Mouse (Mus musculus): ENCODE measurements around the gene Sh3bp1. TPM values are rescaled to one million over a fixed set of nuclear protein-coding genes. Genes with fewer than 3 reads are reported as not detected.

Gene Sh3bp1
- total and polyA plus RNA-seq, 2 experiments from 2014 or later, result 3.3 to 6.4 TPM

DNA sequence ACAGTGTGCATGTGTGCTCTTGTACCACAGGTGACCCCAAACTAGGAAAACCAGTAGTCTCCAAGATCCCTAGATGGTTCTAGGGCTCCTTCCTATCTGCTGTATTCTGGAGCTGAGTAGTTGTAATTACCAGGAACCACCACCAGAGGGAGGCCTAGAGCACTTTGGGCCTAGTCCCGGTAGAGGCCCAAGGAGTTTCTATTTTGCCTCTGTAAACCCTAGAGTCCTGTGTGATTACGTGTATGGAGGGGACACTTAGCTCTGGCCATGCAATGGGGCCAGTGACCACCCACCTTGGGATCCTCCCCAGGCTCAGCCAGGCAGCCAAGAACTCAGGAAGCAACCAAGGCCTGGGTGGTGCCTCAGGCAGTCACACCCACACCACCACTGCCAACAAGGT lies 3.7 kb downstream of the Sh3bp1 start:
- Histone ChIP-seq H3K9ac (no peak overlapping the region), H3K36me3 (ENCODE audit: insufficient read depth) (no peaks in the 10 kb centered on the region; the same call in 1 of the 2 replicates), H3K4me2 (ENCODE audit: low read depth) (no peak overlapping the region), H3K9me3 (ENCODE audit: low read length) (no peaks in the 10 kb centered on the region), H3K27ac (ENCODE audit: low read depth, low read length) (no peak overlapping the region), H3K4me1 (ENCODE audit: insufficient read depth) (no peaks in the 10 kb centered on the region), H3K4me3 (ENCODE audit: low read depth, low read length) (no peak overlapping the region), H3K27me3 (ENCODE audit: insufficient read depth, low read length) (0 out of 2 replicates have a peak, but pooled peaks cover 4% of the 10 kb centered on the region)
- ATAC-seq (peak; percentile 72), DNase-seq (peak; percentile 87)
- peak; percentile 92 for TF ChIP-seq CTCF (IDR thresholded peaks at IDR 0.05; ENCODE audit: low read depth)
- 6% methylated on average over 2 of the region's 2 CpGs for WGBS

DNA sequence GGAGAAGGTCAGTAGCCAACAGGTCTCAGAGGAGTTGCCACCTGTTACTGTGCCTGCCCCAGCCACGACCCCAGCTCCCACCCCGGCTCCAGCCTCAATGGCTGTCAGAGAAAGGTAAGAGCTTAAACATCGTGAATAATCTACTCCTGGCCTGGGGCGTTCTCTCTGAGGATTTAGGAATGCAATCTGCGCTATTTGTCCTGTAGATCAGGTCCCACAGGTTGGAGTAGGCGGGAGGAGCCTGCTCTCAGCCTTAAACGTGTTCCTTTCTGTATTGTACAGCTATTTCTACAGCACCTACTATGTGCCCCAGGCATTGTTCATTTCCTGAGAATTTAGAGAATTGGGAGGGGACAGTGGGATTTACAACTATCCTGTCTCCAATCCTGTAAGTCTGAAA lies 8.8 kb downstream of the Sh3bp1 start:
- no peak for ATAC-seq
- H3K27me3 ChIP-seq (ENCODE audit: insufficient read depth, low read length), result no peaks in the 10 kb centered on the region
- no peak overlapping the region for H3K4me2 ChIP-seq (ENCODE audit: low read depth)
- no peaks in the 10 kb centered on the region for H3K9me3 ChIP-seq (ENCODE audit: low read length)
- no peak overlapping the region for H3K27ac ChIP-seq (ENCODE audit: low read depth, low read length)
- H3K4me1 ChIP-seq (ENCODE audit: insufficient read depth), result peaks cover 5% of the 10 kb centered on the region; the same call in 1 of the 2 replicates
- no peaks in the 10 kb centered on the region; the same call in 1 of the 2 replicates for H3K36me3 ChIP-seq (ENCODE audit: insufficient read depth)
- H3K4me3 ChIP-seq (ENCODE audit: low read depth, low read length), result no peak overlapping the region
- no peak for DNase-seq
- no peak overlapping the region for H3K9ac ChIP-seq
- TF ChIP-seq CTCF (IDR thresholded peaks at IDR 0.05; ENCODE audit: low read depth), result no peak
- 79% methylated on average over 7 of the region's 7 CpGs for WGBS

DNA sequence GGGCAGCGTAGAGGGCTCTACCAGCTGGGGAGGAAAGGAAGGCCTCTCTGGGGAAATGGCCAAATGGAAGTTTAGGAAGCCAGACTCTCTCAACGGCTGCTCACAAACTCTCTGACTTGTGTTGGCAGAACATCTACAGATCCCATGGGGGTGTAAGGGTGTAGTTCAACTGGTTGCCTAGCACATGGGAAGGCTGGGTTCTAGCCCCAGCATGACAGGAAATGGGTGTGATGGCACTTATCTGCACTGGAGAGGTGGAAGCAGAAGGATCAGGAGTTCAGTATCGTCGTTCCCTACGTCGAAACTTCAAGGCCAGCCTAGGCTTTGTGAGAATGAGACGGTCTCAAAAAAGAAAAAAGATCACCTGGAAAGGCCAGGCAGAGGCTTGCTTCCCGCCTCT lies 9.4 kb downstream of the Sh3bp1 start:
- Histone ChIP-seq H3K4me3 (ENCODE audit: low read depth, low read length) (no peak overlapping the region), H3K27ac (ENCODE audit: low read depth, low read length) (no peak overlapping the region), H3K27me3 (ENCODE audit: insufficient read depth, low read length) (no peaks in the 10 kb centered on the region), H3K4me2 (ENCODE audit: low read depth) (no peak overlapping the region), H3K36me3 (ENCODE audit: insufficient read depth) (no peaks in the 10 kb centered on the region; the same call in 1 of the 2 replicates), H3K9me3 (ENCODE audit: low read length) (no peaks in the 10 kb centered on the region), H3K4me1 (ENCODE audit: insufficient read depth) (peaks cover 5% of the 10 kb centered on the region; the same call in 1 of the 2 replicates), H3K9ac (no peak overlapping the region)
- ATAC-seq, result no peak
- 89% methylated on average over 8 of the region's 8 CpGs for WGBS
- no peak for TF ChIP-seq CTCF (IDR thresholded peaks at IDR 0.05; ENCODE audit: low read depth)
- DNase-seq, result no peak

DNA sequence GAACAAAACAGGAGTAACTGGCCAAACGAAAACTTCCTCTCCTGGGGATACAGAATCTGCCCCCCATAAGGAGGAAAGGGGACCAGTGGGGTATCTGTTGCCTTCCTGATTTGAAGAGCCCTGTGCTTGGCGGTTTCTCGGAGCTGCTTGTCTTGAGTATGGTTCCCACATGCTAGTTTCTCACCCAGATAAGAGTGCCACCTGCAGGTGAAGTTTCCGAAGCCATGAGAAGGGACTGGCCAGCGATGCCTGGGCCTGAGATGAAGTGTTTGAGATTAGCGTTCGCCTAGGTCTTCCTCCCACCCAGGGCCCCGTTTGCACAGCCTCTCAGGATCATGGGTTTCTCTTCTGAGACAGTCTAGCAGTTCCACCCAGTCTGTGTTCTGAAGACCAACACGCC lies 12.5 kb downstream of the Sh3bp1 start:
- TF ChIP-seq CTCF (IDR thresholded peaks at IDR 0.05; ENCODE audit: low read depth), result peak; percentile 61
- DNase-seq (peak; percentile 30), ATAC-seq (no peak)
- Histone ChIP-seq H3K27me3 (ENCODE audit: insufficient read depth, low read length) (no peaks in the 10 kb centered on the region), H3K27ac (ENCODE audit: low read depth, low read length) (no peak overlapping the region), H3K4me3 (ENCODE audit: low read depth, low read length) (no peak overlapping the region), H3K36me3 (ENCODE audit: insufficient read depth) (no peaks in the 10 kb centered on the region; the same call in 1 of the 2 replicates), H3K9ac (no peak overlapping the region), H3K4me2 (ENCODE audit: low read depth) (no peak overlapping the region), H3K9me3 (ENCODE audit: low read length) (no peaks in the 10 kb centered on the region), H3K4me1 (ENCODE audit: insufficient read depth) (peaks cover 25% of the 10 kb centered on the region)
- WGBS, result 29% methylated on average over 9 of the region's 9 CpGs

DNA sequence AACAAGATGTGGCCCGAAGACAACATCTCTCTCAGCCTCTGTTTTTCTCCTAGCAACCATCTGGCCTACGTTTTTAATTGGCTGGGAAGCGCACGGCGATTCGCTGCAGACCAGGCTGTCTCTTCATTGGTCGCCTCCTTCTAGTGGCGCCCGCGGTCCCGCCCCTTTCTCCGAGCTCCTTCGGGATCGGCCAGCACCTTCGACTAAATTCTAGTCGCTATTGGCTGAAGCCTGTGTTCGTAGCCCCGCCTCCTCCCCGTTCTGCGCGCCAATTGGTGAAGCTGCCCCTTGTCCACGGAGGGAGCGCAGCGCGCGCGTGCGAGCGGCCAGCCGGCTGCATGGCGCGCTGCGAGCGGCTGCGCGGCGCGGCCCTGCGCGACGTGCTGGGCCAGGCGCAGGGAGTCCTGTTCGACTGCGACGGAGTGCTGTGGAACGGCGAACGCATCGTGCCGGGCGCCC lies 14.1 kb downstream of the Sh3bp1 start, which contains the start of gene Pdxp:
Gene Pdxp, plus strand, starts transcription at position 288 of the 459 bp plus-strand sequence.
- peak; percentile 96 for ATAC-seq
- H3K4me3 ChIP-seq (ENCODE audit: low read depth, low read length), result peak within 1 kb of the TSS; percentile 72
- peak within 1 kb of the TSS; percentile 98 for H3K27ac ChIP-seq (ENCODE audit: low read depth, low read length)
- H3K9ac ChIP-seq, result peak within 1 kb of the TSS; percentile 83
- no peaks in the 10 kb centered on the region for H3K27me3 ChIP-seq (ENCODE audit: insufficient read depth, low read length)
- 0 out of 2 replicates have a peak, but pooled peaks cover 6% of the 10 kb centered on the region for H3K36me3 ChIP-seq (ENCODE audit: insufficient read depth)
- WGBS, result under 1% methylated on average over 34 of the region's 51 CpGs
- peaks cover 25% of the 10 kb centered on the region for H3K4me1 ChIP-seq (ENCODE audit: insufficient read depth)
- TF ChIP-seq CTCF (IDR thresholded peaks at IDR 0.05; ENCODE audit: low read depth), result no peak
- peak; percentile 99 for DNase-seq
- peak within 1 kb of the TSS; percentile 84 for H3K4me2 ChIP-seq (ENCODE audit: low read depth)
- H3K9me3 ChIP-seq (ENCODE audit: low read length), result no peaks in the 10 kb centered on the region

DNA sequence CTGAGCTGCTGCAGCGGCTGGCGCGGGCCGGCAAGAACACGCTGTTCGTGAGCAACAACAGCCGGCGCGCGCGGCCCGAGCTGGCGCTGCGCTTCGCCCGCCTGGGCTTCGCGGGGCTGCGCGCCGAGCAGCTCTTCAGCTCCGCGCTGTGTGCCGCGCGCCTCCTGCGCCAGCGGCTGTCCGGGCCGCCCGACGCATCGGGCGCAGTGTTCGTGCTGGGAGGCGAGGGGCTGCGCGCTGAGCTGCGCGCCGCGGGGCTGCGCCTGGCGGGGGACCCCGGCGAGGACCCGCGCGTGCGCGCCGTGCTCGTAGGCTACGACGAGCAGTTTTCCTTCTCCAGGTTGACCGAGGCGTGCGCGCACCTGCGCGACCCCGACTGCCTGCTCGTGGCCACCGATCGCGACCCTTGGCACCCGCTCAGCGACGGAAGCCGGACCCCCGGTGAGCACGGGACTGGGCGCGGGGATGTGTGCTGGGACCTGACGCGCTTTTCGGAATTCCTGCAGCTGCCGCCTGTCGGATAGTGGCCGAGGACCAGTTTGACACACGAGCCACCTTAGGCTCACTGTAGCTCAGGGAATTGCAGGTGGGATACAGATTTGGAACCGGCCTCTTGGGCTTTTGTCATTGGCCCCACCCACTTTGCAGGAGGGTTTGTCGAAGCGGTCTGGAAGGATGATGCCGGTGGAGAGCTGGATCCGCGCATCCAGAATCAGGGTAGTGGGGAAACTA lies 14.7 kb downstream of the Sh3bp1 start:
- peak; percentile 85 for DNase-seq
- peak overlapping the region; percentile 72 for H3K4me3 ChIP-seq (ENCODE audit: low read depth, low read length)
- peaks cover 10% of the 10 kb centered on the region; the same call in 1 of the 2 replicates for H3K36me3 ChIP-seq (ENCODE audit: insufficient read depth)
- WGBS, result under 1% methylated on average over 80 of the region's 87 CpGs
- ATAC-seq, result peak; percentile 77
- H3K4me1 ChIP-seq (ENCODE audit: insufficient read depth), result peaks cover 25% of the 10 kb centered on the region
- no peaks in the 10 kb centered on the region for H3K9me3 ChIP-seq (ENCODE audit: low read length)
- H3K27me3 ChIP-seq (ENCODE audit: insufficient read depth, low read length), result no peaks in the 10 kb centered on the region
- peak overlapping the region; percentile 84 for H3K4me2 ChIP-seq (ENCODE audit: low read depth)
- peak overlapping the region; percentile 83 for H3K9ac ChIP-seq
- no peak for TF ChIP-seq CTCF (IDR thresholded peaks at IDR 0.05; ENCODE audit: low read depth)
- H3K27ac ChIP-seq (ENCODE audit: low read depth, low read length), result peak overlapping the region; percentile 98

Data from forebrain, postnatal 0 days (tissue).